Mouse (Mus musculus) heart, embryonic 12.5 days (tissue): ENCODE results near the gene BC024978. TPM values are rescaled to one million over a fixed set of nuclear protein-coding genes. Genes with fewer than 3 reads are reported as not detected.
"Not testable (repeated sequence)": the region's sequence is repeated elsewhere in the genome, so short reads cannot be mapped to it uniquely, and the experiment has no call there.

ENCODE experiments used
- ATAC-seq: fragments of 200-750 bp; cut with Nextera tagmentation; 2 replicates; pipeline ENCODE4 v1.8.0; 2017; ENCODE audit warnings: moderate TSS enrichment, moderate library complexity; ENCODE audit not compliant: insufficient number of reproducible peaks, low FRiP score
- H3K27ac ChIP-seq: fragments of 300-500 bp; sonication (generic); 2 replicates; pipeline ENCODE4 v1.5.1; 2016; ENCODE audit warnings: mild to moderate bottlenecking, moderate library complexity; ENCODE audit not compliant: poor library complexity, severe bottlenecking
- H3K27me3 ChIP-seq: fragments of 300-500 bp; sonication (generic); replicated peaks from 2 replicates; pipeline ENCODE4 v1.6.1; 2016; ENCODE audit warnings: mild to moderate bottlenecking, moderate library complexity
- H3K36me3 ChIP-seq: fragments of 300-500 bp; sonication (generic); 2 replicates; pipeline ENCODE4 v1.6.1; 2016; ENCODE audit warnings: mild to moderate bottlenecking, moderate library complexity
- H3K4me1 ChIP-seq: fragments of 300-500 bp; sonication (generic); replicated peaks from 2 replicates; pipeline ENCODE4 v1.6.1; 2016; ENCODE audit warnings: mild to moderate bottlenecking
- H3K4me2 ChIP-seq: fragments of 300-500 bp; sonication (generic); 2 replicates; pipeline ENCODE4 v1.6.1; 2016; ENCODE audit warnings: mild to moderate bottlenecking, moderate library complexity
- H3K4me3 ChIP-seq: fragments of 300-500 bp; sonication (generic); 2 replicates; pipeline ENCODE4 v1.5.1; 2016; ENCODE audit warnings: mild to moderate bottlenecking
- H3K9ac ChIP-seq: fragments of 300-500 bp; sonication (generic); 2 replicates; pipeline ENCODE4 v1.6.1; 2016; ENCODE audit warnings: mild to moderate bottlenecking, moderate library complexity
- H3K9me3 ChIP-seq: fragments of 300-500 bp; sonication (generic); replicated peaks from 2 replicates; pipeline ENCODE4 v1.6.1; 2016; ENCODE audit warnings: mild to moderate bottlenecking, moderate library complexity
- WGBS: fragments of 180-500 bp; shearing (Covaris S2); methylation state at CpG from one replicate; pipeline ENCODE4 v1.1.7; 2016; 5-methylcytosine and 5-hydroxymethylcytosine counted together
- polyA plus RNA-seq: library from polyadenylated mRNA; unstranded; fragments of >200 nt; fragmentation: Nextera tagmentation; extraction: Ambion mirVana; gene quantifications from 2 replicates; pipeline ENCODE4 v1.2.1, GENCODE M21; 2016

Gene BC024978
- polyA plus RNA-seq, 1 experiment from 2014 or later = 3.2 TPM

DNA sequence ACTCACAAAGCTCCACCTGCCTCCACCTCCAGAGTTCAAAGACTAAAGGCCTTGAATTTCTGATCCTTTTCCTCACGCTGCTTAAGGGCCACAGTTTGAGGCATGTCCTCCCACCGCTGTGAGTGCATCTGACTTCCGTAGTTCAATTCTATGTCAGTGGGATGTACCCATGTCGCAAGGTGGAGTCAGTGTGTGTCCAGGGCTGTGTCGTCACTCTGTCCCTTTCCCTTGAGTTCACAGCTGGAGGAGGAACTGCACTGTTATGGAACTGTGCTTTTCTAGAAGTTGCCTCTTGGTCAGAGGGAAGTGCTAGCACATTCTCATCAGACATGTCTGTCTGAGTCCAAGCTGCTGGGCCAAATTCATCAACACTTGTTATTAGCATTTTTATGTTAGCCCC lies 43.0 kb downstream of the BC024978 start:
- no peak for ATAC-seq
- H3K9ac ChIP-seq = no peak overlapping the region
- H3K4me2 ChIP-seq = no peak overlapping the region
- peaks cover 4% of the 10 kb centered on the region for H3K4me1 ChIP-seq
- no peak overlapping the region for H3K4me3 ChIP-seq
- H3K27ac ChIP-seq = no peak overlapping the region
- H3K27me3 ChIP-seq = no peaks in the 10 kb centered on the region
- H3K36me3 ChIP-seq = peaks cover 26% of the 10 kb centered on the region
- no peaks in the 10 kb centered on the region for H3K9me3 ChIP-seq
- WGBS = 89% methylated on average over 5 of the region's 5 CpGs

DNA sequence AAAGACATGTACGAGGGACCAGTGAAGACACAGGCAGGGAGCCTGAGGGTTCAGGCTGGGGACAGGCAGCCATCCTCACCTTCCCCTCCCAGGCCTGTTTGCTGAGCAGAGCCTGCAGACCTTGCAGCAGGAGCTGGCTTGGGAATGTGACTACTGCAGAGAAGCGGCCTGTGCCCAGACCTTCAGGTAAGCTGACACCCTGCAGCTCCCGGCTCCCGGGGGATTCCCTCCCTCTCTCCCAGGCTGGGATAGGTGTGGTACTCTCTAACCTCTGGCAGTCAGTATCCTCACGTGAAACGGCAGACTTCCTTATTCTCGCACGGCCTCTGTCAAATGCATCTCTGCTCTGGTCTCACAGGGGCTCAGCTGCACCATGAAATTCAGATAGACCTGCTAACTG lies 47.6 kb downstream of the BC024978 start:
- Histone ChIP-seq H3K27ac (no peak overlapping the region), H3K9ac (no peak overlapping the region), H3K4me3 (no peak overlapping the region), H3K4me1 (no peaks in the 10 kb centered on the region), H3K9me3 (no peaks in the 10 kb centered on the region), H3K36me3 (peaks cover 45% of the 10 kb centered on the region), H3K4me2 (no peak overlapping the region), H3K27me3 (no peaks in the 10 kb centered on the region)
- WGBS = 49% methylated on average over 8 of the region's 8 CpGs
- ATAC-seq = no peak

DNA sequence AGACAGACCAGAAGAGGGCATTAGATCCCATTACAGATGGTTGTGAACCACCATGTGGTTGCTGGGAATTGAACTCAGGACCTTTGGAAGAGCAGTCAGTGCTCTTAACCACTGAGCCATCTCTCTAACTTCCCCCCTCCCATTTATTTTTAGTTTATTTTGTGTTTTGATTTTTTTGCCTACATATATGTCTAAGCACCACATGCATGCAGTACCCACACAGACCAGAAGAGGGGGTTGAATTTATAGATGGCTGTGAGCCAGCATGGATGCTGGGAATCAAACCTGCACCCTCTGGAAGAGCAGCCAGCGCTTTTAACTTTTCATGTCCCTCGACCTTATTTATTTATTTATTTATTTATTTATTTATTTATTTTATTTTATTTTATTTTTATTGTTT lies 48.5 kb downstream of the BC024978 start:
- H3K9ac ChIP-seq, H3K27ac ChIP-seq, H3K27me3 ChIP-seq, H3K4me3 ChIP-seq, H3K4me1 ChIP-seq, H3K9me3 ChIP-seq, ATAC-seq, H3K4me2 ChIP-seq: not testable (repeated sequence)
- H3K36me3 ChIP-seq = peaks cover 45% of the 10 kb centered on the region
- WGBS = 79% methylated on average over 2 of the region's 2 CpGs

DNA sequence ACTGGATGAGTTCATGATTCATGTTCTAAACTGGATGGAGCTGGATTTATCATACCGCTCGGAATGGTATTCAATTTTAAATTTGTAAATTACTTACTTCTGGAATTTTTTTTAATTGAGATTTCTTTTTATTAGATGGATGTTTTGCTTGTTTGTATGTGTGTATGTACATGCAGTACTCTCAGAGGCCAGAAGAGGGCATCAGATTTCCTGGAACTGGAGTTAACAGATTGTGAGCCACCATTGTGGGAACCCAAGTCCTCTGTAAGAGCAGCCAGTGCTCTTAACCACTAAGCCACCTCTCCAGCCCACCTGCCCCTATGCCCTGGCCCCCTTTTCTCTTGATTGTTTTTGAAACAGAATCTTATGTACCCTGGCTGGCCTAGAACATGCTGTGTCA lies 53.6 kb downstream of the BC024978 start:
- H3K4me2 ChIP-seq = no peak overlapping the region
- H3K4me3 ChIP-seq = no peak overlapping the region
- WGBS = 83% methylated on average over 2 of the region's 2 CpGs
- no peak for ATAC-seq
- H3K4me1 ChIP-seq = no peaks in the 10 kb centered on the region
- no peak overlapping the region for H3K27ac ChIP-seq
- H3K27me3 ChIP-seq = no peaks in the 10 kb centered on the region
- H3K9ac ChIP-seq = no peak overlapping the region
- H3K36me3 ChIP-seq = peaks cover 19% of the 10 kb centered on the region
- H3K9me3 ChIP-seq = no peaks in the 10 kb centered on the region

DNA sequence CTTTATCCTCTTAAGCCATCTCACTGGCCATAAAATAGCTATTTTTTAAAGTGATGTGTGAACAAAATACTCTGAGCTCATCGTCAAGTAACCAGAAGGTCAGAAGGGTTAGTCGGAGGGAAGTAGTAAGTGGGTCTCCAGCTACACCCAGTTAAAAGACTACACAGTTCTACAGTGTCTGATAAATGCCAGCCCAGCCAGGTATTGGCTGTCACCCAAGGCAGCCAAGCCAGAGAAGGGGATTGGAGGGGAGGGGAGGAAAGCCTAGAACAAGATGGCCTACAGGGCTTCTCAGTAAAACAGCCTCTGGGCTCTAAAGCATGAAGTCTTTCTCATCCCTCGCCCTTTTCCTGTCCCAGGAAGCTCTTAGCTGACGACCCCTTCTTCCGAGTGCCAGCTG lies 54.3 kb downstream of the BC024978 start:
- no peaks in the 10 kb centered on the region for H3K4me1 ChIP-seq
- no peak overlapping the region for H3K4me2 ChIP-seq
- H3K9ac ChIP-seq = no peak overlapping the region
- ATAC-seq = no peak
- H3K27me3 ChIP-seq = no peaks in the 10 kb centered on the region
- WGBS = 79% methylated on average over 5 of the region's 5 CpGs
- H3K4me3 ChIP-seq = no peak overlapping the region
- H3K27ac ChIP-seq = no peak overlapping the region
- peaks cover 19% of the 10 kb centered on the region for H3K36me3 ChIP-seq
- H3K9me3 ChIP-seq = no peaks in the 10 kb centered on the region

DNA sequence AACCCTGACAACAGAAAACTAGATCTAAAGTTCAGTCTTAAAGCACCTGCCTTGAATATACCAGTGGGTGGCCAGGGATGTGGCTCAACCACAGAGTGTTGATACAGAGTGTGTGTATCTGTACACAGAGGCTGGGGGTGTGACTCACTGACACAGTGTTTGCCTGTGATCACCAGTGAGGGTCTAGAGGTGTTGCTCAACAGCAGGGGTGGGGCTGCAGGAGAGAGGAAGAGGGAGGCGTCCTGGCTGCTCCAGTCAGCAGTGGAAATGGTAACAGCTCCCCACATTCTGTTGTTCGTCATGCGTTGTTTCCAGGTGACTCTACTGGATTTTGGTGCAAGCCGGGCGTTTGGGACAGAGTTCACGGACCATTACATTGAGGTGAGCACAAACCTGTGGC lies 56.4 kb downstream of the BC024978 start:
- peaks cover 2% of the 10 kb centered on the region for H3K4me1 ChIP-seq
- no peak overlapping the region for H3K4me3 ChIP-seq
- H3K27me3 ChIP-seq = no peaks in the 10 kb centered on the region
- peaks cover 4% of the 10 kb centered on the region; the same call in 1 of the 2 replicates for H3K36me3 ChIP-seq
- no peak for ATAC-seq
- H3K27ac ChIP-seq = no peak overlapping the region
- H3K9ac ChIP-seq = no peak overlapping the region
- H3K4me2 ChIP-seq = no peak overlapping the region
- no peaks in the 10 kb centered on the region for H3K9me3 ChIP-seq
- WGBS = 81% methylated on average over 6 of the region's 6 CpGs

DNA sequence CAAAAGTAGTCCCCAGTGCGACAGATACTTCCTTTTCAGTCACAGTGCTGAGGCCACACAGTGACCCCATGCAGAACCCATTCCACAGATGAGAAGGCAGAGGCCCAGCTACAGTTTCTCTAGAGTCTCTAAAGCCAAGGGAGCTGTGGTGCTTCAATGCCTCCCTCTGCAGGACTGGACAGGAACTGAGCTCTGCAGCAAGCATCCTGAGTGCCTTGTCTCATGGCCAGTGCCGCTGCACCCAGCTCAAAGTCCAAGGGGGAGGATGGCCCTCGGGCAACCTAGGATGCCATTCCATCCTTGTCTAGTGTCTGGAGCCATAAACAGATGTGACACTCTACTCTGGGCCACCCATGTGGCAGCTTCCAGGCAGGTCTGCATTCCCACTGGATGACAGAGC lies 60.1 kb downstream of the BC024978 start:
- H3K9ac ChIP-seq = no peak overlapping the region
- no peaks in the 10 kb centered on the region for H3K36me3 ChIP-seq
- no peak for ATAC-seq
- peaks cover 23% of the 10 kb centered on the region for H3K4me1 ChIP-seq
- H3K27ac ChIP-seq = no peak overlapping the region
- H3K9me3 ChIP-seq = no peaks in the 10 kb centered on the region
- no peaks in the 10 kb centered on the region for H3K27me3 ChIP-seq
- no peak overlapping the region for H3K4me3 ChIP-seq
- 56% methylated on average over 3 of the region's 3 CpGs for WGBS
- H3K4me2 ChIP-seq = no peak overlapping the region

DNA sequence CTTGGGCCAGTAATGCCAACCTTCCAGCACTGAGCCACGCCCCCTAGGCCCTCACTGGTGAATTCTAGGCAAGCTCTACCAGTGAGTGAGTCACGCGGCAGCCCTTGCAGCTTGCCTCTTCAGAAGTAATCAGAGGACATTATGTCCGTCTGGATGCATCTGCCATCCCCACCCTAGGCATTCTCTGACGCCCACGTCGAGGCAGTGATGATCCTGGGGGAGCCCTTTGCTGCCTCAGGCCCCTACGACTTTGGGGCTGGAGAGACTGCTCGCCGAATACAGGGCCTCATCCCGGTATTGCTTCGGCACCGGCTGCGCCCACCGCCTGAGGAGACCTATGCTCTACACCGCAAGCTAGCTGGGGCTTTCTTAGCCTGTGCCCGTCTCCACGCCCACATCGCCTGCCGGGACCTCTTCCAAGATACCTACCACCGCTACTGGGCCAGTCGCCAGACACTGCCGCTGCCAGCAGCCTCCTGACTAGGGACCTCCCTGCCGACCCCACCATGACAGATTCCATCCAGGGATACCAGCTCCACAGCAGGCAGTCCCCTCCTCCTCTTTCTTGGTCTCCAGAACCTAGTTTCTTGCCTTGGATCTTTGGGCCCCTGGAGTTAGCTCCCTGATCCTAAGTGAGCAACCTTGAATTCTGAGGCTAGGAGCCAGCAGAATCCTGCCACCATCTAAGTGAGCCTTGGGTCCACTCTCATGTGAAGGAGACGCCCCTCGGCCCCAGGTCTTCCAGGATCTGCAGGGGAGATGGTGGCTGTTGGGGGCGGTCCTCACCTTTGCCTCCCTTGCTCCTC lies 61.7 kb downstream of the BC024978 start:
- Histone ChIP-seq H3K4me2 (peak overlapping the region; percentile 78), H3K9me3 (no peaks in the 10 kb centered on the region), H3K27ac (peak overlapping the region; percentile 47; the same call in 1 of the 2 replicates), H3K4me1 (peaks cover 23% of the 10 kb centered on the region), H3K9ac (peak overlapping the region; percentile 62; the same call in 1 of the 2 replicates), H3K27me3 (no peaks in the 10 kb centered on the region), H3K4me3 (peak overlapping the region; percentile 17), H3K36me3 (peaks cover 2% of the 10 kb centered on the region)
- no peak for ATAC-seq
- WGBS = 12% methylated on average over 27 of the region's 27 CpGs

DNA sequence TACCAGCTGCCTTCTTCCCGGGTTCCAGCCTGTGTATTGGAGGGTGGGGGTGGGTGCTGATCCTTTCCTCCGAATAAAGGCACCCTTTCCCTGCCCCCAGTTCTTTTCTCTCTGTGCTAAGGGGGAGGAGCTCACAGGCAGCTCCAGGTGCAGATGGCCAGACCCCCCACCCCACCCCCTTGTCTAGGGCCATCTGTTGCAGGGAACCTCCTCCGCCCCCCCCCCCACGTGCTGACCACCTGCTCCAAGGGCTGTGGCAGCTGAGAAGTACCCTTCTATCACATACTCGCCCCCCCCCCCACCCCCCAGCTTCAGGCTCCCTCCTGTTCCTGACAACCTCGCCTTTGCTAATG lies 62.2 kb downstream of the BC024978 start:
- H3K27ac ChIP-seq = no peak overlapping the region
- H3K4me1 ChIP-seq = peaks cover 23% of the 10 kb centered on the region
- peaks cover 7% of the 10 kb centered on the region for H3K36me3 ChIP-seq
- no peaks in the 10 kb centered on the region for H3K27me3 ChIP-seq
- H3K4me3 ChIP-seq = peak overlapping the region; percentile 88
- peak overlapping the region; percentile 62 for H3K9ac ChIP-seq
- 5% methylated on average over 6 of the region's 6 CpGs for WGBS
- no peaks in the 10 kb centered on the region for H3K9me3 ChIP-seq
- ATAC-seq = no peak; the same call in 1 of the 2 replicates
- peak overlapping the region; percentile 78 for H3K4me2 ChIP-seq

DNA sequence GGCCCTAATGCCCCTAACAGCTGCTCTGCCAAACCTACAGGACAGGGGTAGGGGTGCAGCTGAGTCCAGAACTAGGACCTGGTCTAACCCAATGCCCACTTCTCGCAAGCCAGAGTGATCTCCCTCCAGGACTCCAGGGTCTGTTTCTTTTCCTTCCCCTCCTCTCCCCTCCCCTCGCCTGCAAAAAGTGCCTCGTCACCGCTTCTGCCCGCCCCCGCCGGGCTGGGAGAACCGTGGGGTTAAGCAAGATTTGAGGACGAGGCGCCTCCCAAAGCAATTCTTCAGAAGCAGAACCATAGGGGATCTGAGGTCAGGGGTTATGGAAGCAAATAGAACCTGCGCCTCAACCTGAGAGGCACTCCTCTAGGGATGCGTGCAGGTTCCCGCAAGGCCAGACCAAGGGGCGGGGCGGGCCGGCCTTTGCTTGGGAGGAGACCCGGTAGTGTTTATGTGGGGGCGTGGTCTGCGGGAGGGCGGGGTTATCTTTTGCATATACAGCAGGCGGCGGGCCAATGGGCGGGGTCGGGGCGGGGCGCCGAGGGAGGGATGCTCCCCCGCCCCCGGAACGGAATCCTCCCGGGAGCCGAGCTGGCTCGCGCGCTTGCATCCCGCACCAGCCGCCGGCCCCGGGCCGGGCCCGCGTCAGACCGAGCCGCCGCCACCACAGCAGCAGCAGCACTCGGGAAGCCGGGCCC lies 62.8 kb downstream of the BC024978 start, which contains the start of gene Numbl:
Gene Numbl (plus strand): TSS at position 229 of the 695 bp plus-strand sequence.
- H3K36me3 ChIP-seq = peaks cover 12% of the 10 kb centered on the region
- H3K27me3 ChIP-seq = no peaks in the 10 kb centered on the region
- peaks cover 23% of the 10 kb centered on the region for H3K4me1 ChIP-seq
- 2% methylated on average over 45 of the region's 47 CpGs for WGBS
- peak; percentile 91 for ATAC-seq
- no peaks in the 10 kb centered on the region for H3K9me3 ChIP-seq
- H3K4me3 ChIP-seq = peak within 1 kb of the TSS; percentile 88
- peak within 1 kb of the TSS; percentile 36; the same call in 1 of the 2 replicates for H3K27ac ChIP-seq
- peak within 1 kb of the TSS; percentile 78 for H3K4me2 ChIP-seq
- H3K9ac ChIP-seq = peak within 1 kb of the TSS; percentile 87

DNA sequence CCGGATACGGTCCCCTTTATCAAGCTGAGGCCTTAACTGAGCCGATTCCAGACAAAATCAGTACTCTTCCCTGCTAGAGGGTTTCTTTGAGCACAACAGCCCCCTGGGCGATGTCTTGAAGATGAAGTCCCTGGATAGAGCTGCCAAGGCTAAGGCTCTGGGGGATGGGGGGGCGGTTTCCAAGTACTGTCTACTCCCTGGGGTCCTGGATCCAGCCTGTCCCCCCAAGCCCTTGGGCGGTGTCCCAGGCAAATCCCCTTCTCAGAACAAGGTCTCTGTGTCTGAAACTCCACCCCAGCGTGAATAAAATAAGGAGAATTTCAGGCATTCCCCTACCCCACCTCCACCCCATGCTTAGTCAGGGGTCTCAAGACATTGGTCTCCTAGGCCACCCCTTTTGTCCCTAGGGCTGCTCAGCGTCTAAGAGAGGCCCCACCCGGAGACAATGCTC lies 63.7 kb downstream of the BC024978 start:
- Histone ChIP-seq H3K4me2 (peak overlapping the region; percentile 78), H3K27ac (no peak overlapping the region), H3K4me1 (peaks cover 23% of the 10 kb centered on the region), H3K27me3 (no peaks in the 10 kb centered on the region), H3K36me3 (peaks cover 21% of the 10 kb centered on the region), H3K9me3 (no peaks in the 10 kb centered on the region), H3K4me3 (peak overlapping the region; percentile 88), H3K9ac (peak overlapping the region; percentile 87)
- WGBS = 4% methylated on average over 9 of the region's 9 CpGs
- no peak for ATAC-seq
